Mouse (Mus musculus): ENCODE data around the gene Tpcn1.

Gene Tpcn1

GRCm38 (mm10) chr5:120560129-120560615 is 28.3 kb downstream of the Tpcn1 start:
- DNase-seq (ENCODE audit: low read depth, low spot score), result no peak

DNA sequence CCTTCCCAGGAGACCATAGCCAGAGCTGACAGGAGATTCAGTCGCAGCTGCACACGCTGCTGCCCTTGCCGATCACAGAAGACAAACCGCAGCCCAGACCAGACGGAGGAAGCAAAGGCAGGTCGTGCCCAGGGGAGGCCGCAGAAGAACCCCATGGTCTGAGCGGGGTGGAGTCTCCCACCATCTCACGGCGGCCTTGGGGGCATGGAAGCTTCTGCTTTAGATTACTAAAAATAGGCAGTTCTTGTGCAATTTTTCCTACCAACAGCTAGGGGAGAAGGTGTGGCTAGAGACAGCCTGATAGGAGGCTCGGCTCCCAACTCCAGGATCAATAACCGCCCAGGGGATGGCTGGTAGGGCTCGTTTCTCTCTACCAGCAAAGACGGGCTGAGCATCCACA is 29.7 kb downstream of the Tpcn1 start:
- DNase-seq (ENCODE audit: low read depth, low spot score), result no peak

DNA sequence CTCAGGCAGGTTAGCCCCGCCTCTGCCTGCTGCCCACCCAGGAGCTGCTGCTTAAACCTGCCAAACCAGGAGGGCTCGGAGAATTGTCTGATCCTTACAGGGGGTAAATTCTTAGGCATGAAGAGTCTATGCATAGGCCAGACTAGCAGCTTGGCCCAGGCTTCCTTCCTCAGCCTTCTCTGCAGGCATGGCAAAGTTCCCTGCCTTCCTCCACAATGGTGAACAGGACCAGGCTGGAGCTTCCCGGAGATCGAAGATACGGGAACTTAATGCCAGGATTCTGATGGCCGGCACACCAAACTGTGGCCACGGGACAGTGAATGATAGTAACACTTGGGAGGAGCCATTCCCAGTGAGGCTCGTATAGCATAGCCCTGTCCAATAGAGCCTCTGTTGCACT is 30.4 kb downstream of the Tpcn1 start:
- DNase-seq (ENCODE audit: low read depth, low spot score), result no peak

DNA sequence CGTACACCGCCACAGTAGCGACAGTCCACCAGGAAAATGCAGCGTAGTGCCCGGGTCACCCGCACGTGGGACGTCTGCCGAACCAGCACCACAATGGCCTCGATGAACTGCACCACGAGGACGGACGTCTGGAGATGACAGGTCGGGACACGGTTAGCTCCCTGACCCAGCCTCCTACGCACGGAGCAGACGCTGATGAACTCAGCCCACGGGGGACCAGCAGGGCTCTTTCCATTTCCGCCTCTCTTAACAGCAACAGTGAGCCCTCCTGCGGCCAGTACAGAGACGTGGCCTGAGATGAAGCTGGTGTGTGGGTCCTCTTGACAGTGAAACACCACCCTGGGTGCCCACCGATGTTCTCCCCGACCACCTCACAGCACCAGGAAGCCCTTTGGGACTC is 32.6 kb downstream of the Tpcn1 start:
- no peak for DNase-seq (ENCODE audit: low read depth, low spot score)

DNA sequence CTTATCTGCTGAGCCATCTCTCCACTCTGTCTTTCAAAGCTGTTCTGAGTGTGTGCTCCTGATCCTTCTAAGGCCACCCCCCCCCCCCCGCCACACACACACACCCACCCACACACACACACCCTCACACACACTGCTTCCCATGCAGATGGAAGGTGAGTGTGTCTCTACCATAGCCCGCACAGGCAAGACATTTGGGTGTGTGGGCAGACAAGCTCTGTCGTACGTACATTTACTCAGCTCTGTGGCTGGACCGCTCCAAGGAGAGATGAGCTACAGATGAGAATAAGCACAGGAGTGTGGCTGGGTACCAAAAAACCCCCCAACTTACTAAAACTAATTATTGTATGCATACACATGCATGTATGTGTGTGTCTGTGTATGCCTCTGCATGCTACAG is 37.8 kb downstream of the Tpcn1 start:
- peak; percentile 55 for DNase-seq (ENCODE audit: low read depth, low spot score)

GRCm38 (mm10) chr5:120550137-120550536 is 38.3 kb downstream of the Tpcn1 start:
- DNase-seq (ENCODE audit: low read depth, low spot score), result no peak

DNA sequence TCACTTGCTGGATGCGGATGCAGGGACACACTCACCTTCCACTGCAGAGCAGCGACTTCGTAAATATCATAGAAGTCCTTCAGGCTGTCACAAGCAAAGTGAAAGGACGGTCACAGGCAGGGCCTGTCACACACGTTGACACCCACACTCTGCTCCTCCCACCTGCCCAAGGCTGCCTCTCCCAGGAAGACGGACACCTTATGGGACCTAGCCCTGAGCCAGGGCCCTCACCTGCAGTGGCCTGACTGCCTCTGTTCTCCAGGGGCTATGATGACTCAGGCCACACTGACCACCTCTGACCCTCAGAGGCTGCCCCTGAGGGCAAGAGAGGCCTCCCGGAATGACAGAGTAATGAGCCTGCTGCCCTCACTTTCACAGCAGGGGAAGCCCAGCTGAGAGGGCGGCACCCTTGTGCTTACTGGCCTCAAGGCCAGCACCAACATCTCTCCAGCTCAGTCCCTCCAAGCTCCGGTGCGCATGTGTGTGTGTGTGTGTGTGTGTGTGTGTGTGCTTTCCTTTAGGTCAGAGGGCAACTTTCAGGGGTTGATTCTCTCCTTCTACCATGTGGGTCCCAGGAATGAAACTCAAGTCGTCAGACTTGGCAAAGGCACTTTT is 40.1 kb downstream of the Tpcn1 start:
- no peak for DNase-seq (ENCODE audit: low read depth, low spot score)

GRCm38 (mm10) chr5:120536632-120537031 is 51.8 kb downstream of the Tpcn1 start:
- DNase-seq (ENCODE audit: low read depth, low spot score), result no peak

DNA sequence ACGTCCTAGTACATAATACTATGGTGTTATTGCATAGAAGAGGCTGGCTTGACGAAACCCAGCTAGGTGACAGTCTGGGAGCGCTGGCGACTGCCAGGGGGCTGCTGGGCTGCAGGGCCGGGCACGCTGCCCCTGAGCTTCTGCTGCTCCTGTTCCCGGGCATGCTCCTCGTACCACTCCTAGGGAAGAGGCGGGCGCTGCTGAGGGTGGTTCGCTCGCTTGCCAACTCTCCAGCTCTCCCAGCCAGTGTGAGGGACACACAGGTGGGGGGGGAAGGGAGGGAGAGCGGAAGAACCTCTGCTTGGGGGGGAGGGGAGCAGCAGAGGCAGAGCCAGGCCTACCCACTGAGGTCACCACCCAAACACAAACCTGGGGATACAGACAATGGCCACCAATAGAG is 52.4 kb downstream of the Tpcn1 start:
- no peak for DNase-seq (ENCODE audit: low read depth, low spot score)

- DNase-seq (ENCODE audit: low read depth, low spot score), result no peak
Observed at GRCm38 (mm10) chr5:120534686-120535075, 53.8 kb downstream of the Tpcn1 start.

DNA sequence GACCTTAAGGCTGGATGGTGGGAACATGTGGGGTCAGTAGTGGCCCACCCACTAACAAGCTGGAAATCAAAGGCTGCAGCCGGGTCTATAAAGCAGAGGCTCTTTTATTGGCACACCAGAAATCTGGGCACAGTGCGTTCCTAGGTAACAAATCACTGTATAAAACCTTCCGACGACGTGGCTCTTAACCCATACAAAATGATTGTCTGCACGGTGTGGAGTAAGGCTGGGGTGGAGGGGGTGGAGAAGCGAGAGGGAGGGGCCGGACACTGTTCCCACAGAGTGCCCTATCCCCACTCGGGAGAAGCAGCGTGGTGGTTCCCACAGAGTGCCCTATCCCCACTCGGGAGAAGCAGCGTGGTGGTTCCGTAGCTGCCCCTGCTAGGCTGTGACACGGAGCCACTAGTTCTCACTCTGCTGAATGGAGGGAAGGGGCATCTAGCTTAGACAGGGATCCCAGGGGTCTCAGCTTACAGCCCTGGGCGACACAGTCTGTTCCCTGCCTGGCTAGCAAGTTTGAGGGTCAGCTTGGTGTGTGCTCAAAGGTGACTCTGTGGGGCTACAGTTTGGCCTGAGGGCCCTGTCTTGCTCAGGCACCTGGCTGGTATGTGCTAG is 54.3 kb downstream of the Tpcn1 start:
- DNase-seq (ENCODE audit: low read depth, low spot score), result no peak

DNA sequence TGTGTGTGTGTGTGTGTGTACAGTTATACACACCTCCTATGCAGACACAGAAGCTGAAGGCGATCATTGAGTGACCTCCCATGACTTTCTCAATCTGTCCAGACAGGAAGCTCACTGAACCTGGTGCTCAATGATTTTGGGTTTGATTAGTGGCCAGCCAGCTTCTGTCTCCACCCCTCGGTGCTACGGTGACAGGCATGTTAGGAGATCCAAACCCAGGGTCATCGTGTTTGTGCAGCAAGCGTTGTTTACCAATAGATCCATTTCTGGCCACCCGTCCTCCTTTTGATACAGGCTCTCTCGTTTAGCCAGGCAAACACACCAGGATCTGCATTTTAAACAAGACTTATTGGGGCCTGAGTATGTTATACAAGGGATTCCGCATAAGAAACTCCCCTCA is 56.8 kb downstream of the Tpcn1 start:
- DNase-seq (ENCODE audit: low read depth, low spot score), result no peak

DNA sequence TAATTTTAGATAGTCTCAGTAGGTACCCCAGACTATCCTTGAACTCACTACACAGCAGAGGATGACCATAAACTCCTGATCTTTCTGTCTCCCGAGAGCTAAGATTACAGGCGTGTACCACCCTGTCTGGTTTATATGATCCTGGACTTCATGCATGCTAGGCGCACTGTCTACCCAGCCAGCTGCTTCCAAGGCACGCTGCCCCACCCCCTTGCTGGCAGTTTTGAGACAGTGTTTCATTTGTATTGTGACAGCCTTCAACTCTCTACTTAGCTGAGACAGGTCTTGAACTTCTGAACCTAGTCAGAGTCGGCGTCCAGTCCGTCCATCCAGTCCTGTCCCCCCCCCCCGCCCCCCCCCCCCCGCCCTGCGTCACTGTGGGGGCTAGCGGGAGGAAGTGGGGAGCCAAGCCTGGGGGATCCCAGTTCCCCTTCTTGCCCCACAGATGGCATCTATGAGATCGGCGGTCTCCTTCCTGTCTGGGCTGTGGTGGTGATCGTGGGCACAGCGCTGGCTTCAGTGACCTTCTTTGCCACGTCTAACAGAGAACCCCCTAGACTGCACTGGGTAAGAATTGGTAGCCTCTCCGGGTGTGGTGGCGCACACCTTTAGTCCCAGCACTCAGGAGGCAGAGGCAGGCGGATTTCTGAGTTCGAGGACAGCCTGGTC is 61.0 kb downstream of the Tpcn1 start:
- no peak for DNase-seq (ENCODE audit: low read depth, low spot score)

GRCm38 (mm10) chr5:120526311-120526710 is 62.2 kb downstream of the Tpcn1 start:
- no peak for DNase-seq (ENCODE audit: low read depth, low spot score)

DNA sequence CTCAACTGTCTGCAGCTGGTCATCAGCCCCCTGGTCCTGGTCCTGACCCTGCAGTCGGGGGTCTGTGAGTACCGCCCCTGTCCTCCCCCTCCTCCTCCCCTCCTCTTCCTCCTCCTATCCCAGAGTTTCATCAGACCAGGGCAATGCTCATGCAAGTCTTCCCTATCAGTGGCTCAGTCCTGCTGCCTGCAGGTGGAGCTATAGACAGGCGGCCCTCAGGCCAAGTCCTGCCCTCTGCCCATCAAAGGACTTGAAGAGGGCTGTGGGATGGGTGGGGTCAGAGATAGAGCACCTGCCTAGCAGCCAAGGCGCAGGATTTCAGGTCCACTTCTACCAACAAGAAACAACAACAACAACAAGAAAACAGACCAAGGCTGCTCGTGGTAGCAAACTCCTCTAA is 62.7 kb downstream of the Tpcn1 start:
- no peak for DNase-seq (ENCODE audit: low read depth, low spot score)

DNA sequence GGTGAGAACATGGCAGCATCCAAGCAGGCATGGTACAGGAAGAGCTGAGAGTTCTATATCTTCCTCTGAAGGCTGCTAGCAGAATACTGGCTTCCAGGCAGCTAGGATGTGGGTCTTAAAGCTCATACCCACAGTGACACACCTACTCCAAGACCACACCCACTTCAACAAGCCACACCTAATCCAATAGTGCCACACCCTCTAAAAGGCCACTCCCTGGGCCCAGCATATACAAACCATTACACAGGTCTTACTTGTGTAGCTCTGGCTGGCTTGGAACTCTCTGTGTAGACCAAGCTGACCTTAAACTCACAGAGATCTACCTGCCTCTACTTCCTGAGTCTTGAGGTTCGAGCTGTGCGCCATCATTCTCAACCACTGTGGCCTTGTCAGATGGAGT is 63.7 kb downstream of the Tpcn1 start:
- DNase-seq (ENCODE audit: low read depth, low spot score), result no peak

GRCm38 (mm10) chr5:120522649-120523048 is 65.8 kb downstream of the Tpcn1 start:
- DNase-seq (ENCODE audit: low read depth, low spot score), result no peak

DNA sequence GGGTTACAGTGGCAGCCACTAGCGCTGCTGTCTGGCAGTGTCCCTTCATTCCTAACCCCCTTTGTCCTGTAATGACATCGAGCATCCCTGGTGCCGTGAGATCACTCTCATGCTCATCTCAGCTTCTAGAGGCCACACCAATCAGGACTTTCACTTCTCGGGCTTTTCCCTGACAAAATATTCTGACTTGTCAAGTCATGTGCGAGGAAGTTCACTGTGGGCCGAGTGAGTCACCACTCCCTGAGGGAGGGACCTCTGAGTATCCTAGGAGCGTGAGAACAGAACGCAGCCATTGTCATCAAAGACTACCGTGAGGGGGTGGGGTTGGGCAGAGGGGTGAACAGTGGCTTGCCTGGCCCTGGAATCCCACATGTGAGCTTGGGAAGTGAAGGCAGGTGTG is 70.9 kb downstream of the Tpcn1 start:
- DNase-seq (ENCODE audit: low read depth, low spot score), result no peak

- DNase-seq (ENCODE audit: low read depth, low spot score), result no peak
Observed at GRCm38 (mm10) chr5:120516221-120516984, 72.1 kb downstream of the Tpcn1 start.

- DNase-seq (ENCODE audit: low read depth, low spot score), result no peak
Observed at GRCm38 (mm10) chr5:120515451-120515850, 73.0 kb downstream of the Tpcn1 start.

- DNase-seq (ENCODE audit: low read depth, low spot score), result no peak
Observed at GRCm38 (mm10) chr5:120514754-120515153, 73.7 kb downstream of the Tpcn1 start.

DNA sequence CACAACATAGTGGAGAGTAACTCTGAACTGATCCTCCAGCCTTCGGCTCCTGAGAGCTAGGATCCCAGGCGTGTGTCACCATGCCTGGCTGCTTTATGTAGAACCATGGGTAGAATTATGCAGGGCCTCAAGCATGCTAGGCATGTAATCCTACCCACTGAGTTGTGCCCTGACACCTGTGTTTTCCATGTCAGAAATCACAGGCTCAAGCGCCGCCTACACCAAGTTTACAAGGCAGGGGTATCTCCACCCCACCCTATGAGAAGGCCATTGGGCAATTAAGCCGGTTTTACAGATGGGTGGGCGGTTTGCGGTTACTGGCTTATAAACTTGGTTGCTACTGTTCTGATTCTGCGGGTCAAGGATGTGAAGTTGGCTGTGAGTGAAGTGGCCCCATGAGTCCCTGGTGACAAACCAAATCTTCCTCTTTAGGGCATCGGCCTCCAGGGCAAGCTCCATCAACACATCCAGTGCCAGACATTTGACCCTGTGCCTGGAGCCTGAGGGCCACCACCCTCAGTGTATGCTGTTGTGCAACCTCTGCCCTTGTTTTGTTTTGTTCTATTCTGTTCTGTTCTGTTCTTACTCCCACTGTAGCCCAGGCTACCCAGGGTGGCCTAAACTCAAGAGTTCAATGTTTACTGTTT is 74.3 kb downstream of the Tpcn1 start:
- DNase-seq (ENCODE audit: low read depth, low spot score), result no peak
